Mouse (Mus musculus): ENCODE data around the gene Magi1. TPM values are rescaled to one million over a fixed set of nuclear protein-coding genes. Genes with fewer than 3 reads are reported as not detected.

Gene Magi1
- polyA plus RNA-seq, 1 experiment from 2014 or later, result 7.9 TPM

- WGBS, result 69% methylated on average over 4 of the region's 4 CpGs
- Histone ChIP-seq H3K27me3 (ENCODE audit: control insufficient read depth, insufficient read depth, low read length) (no peaks in the 10 kb centered on the region), H3K4me2 (ENCODE audit: low read length) (no peak overlapping the region), H3K4me1 (ENCODE audit: control insufficient read depth in 2 of 2, insufficient read depth in 2 of 2, low read length in 2 of 2) (peaks cover 8 to 12% of the 10 kb centered on the region in 2 experiments), H3K4me3 (ENCODE audit: control insufficient read depth in 1 of 2, insufficient read depth in 1 of 2, low read depth in 1 of 2, low read length in 2 of 2) (no peak overlapping the region), H3K9me3 (ENCODE audit: control insufficient read depth, low read length) (no peaks in the 10 kb centered on the region), H3K27ac (replicated peaks in 1 of 2; ENCODE audit: control insufficient read depth in 1 of 2, insufficient read depth in 1 of 2, low read depth in 2 of 2, low read length in 2 of 2) (no peak overlapping the region), H3K36me3 (ENCODE audit: control insufficient read depth, insufficient read depth, low read length) (no peaks in the 10 kb centered on the region), H3K9ac (ENCODE audit: low read length) (no peak overlapping the region)
- ATAC-seq (ENCODE audit: insufficient number of reproducible peaks, insufficient read depth, low FRiP score, low read depth), result no peak
These were observed 347.9 kb downstream of the Magi1 start for GRCm38 (mm10) chr6:93935793-93936192.

GRCm38 (mm10) chr6:93934700-93935099, 349.0 kb downstream of the Magi1 start:
- no peak overlapping the region for H3K4me3 ChIP-seq (ENCODE audit: control insufficient read depth in 1 of 2, insufficient read depth in 1 of 2, low read depth in 1 of 2, low read length in 2 of 2)
- no peak overlapping the region for H3K9ac ChIP-seq (ENCODE audit: low read length)
- H3K36me3 ChIP-seq (ENCODE audit: control insufficient read depth, insufficient read depth, low read length), result no peaks in the 10 kb centered on the region
- H3K27ac ChIP-seq (replicated peaks in 1 of 2; ENCODE audit: control insufficient read depth in 1 of 2, insufficient read depth in 1 of 2, low read depth in 2 of 2, low read length in 2 of 2), result peak overlapping the region in 1 of 2 experiments; percentile 60; a peak in 2 of 4 replicates
- H3K9me3 ChIP-seq (ENCODE audit: control insufficient read depth, low read length), result no peaks in the 10 kb centered on the region
- ATAC-seq (ENCODE audit: insufficient number of reproducible peaks, insufficient read depth, low FRiP score, low read depth), result no peak
- no peaks in the 10 kb centered on the region for H3K27me3 ChIP-seq (ENCODE audit: control insufficient read depth, insufficient read depth, low read length)
- WGBS, result 86% methylated on average over 2 of the region's 2 CpGs
- no peak overlapping the region for H3K4me2 ChIP-seq (ENCODE audit: low read length)
- H3K4me1 ChIP-seq (ENCODE audit: control insufficient read depth in 2 of 2, insufficient read depth in 2 of 2, low read length in 2 of 2), result peaks cover 8 to 12% of the 10 kb centered on the region in 2 experiments

- ATAC-seq (ENCODE audit: insufficient number of reproducible peaks, insufficient read depth, low FRiP score, low read depth), result no peak
- H3K4me1 ChIP-seq (ENCODE audit: control insufficient read depth in 2 of 2, insufficient read depth in 2 of 2, low read length in 2 of 2), result peaks cover 7 to 10% of the 10 kb centered on the region in 2 experiments
- no peaks in the 10 kb centered on the region for H3K9me3 ChIP-seq (ENCODE audit: control insufficient read depth, low read length)
- no peak overlapping the region for H3K4me2 ChIP-seq (ENCODE audit: low read length)
- H3K4me3 ChIP-seq (ENCODE audit: control insufficient read depth in 1 of 2, insufficient read depth in 1 of 2, low read depth in 1 of 2, low read length in 2 of 2), result no peak overlapping the region
- H3K9ac ChIP-seq (ENCODE audit: low read length), result no peak overlapping the region
- WGBS, result 86% methylated on average over 2 of the region's 2 CpGs
- H3K36me3 ChIP-seq (ENCODE audit: control insufficient read depth, insufficient read depth, low read length), result no peaks in the 10 kb centered on the region
- H3K27me3 ChIP-seq (ENCODE audit: control insufficient read depth, insufficient read depth, low read length), result no peaks in the 10 kb centered on the region
- H3K27ac ChIP-seq (replicated peaks in 1 of 2; ENCODE audit: control insufficient read depth in 1 of 2, insufficient read depth in 1 of 2, low read depth in 2 of 2, low read length in 2 of 2), result no peak overlapping the region
These were observed 359.1 kb downstream of the Magi1 start for GRCm38 (mm10) chr6:93924568-93924967.

GRCm38 (mm10) chr6:93923972-93924371, 359.7 kb downstream of the Magi1 start:
- no peaks in the 10 kb centered on the region for H3K9me3 ChIP-seq (ENCODE audit: control insufficient read depth, low read length)
- WGBS, result 59% methylated on average over 3 of the region's 3 CpGs
- H3K27ac ChIP-seq (replicated peaks in 1 of 2; ENCODE audit: control insufficient read depth in 1 of 2, insufficient read depth in 1 of 2, low read depth in 2 of 2, low read length in 2 of 2), result no peak overlapping the region
- peaks cover 7 to 10% of the 10 kb centered on the region in 2 experiments for H3K4me1 ChIP-seq (ENCODE audit: control insufficient read depth in 2 of 2, insufficient read depth in 2 of 2, low read length in 2 of 2)
- H3K27me3 ChIP-seq (ENCODE audit: control insufficient read depth, insufficient read depth, low read length), result no peaks in the 10 kb centered on the region
- H3K36me3 ChIP-seq (ENCODE audit: control insufficient read depth, insufficient read depth, low read length), result no peaks in the 10 kb centered on the region
- no peak for ATAC-seq (ENCODE audit: insufficient number of reproducible peaks, insufficient read depth, low FRiP score, low read depth)
- H3K4me3 ChIP-seq (ENCODE audit: control insufficient read depth in 1 of 2, insufficient read depth in 1 of 2, low read depth in 1 of 2, low read length in 2 of 2), result no peak overlapping the region
- no peak overlapping the region for H3K9ac ChIP-seq (ENCODE audit: low read length)
- no peak overlapping the region for H3K4me2 ChIP-seq (ENCODE audit: low read length)

- H3K4me1 ChIP-seq (ENCODE audit: control insufficient read depth in 2 of 2, insufficient read depth in 2 of 2, low read length in 2 of 2), result peaks cover 7 to 10% of the 10 kb centered on the region in 2 experiments
- no peak for ATAC-seq (ENCODE audit: insufficient number of reproducible peaks, insufficient read depth, low FRiP score, low read depth)
- no peaks in the 10 kb centered on the region for H3K9me3 ChIP-seq (ENCODE audit: control insufficient read depth, low read length)
- no peaks in the 10 kb centered on the region for H3K27me3 ChIP-seq (ENCODE audit: control insufficient read depth, insufficient read depth, low read length)
- no peak overlapping the region for H3K27ac ChIP-seq (replicated peaks in 1 of 2; ENCODE audit: control insufficient read depth in 1 of 2, insufficient read depth in 1 of 2, low read depth in 2 of 2, low read length in 2 of 2)
- no peak overlapping the region for H3K9ac ChIP-seq (ENCODE audit: low read length)
- 63% methylated on average over 5 of the region's 5 CpGs for WGBS
- H3K36me3 ChIP-seq (ENCODE audit: control insufficient read depth, insufficient read depth, low read length), result no peaks in the 10 kb centered on the region
- no peak overlapping the region for H3K4me3 ChIP-seq (ENCODE audit: control insufficient read depth in 1 of 2, insufficient read depth in 1 of 2, low read depth in 1 of 2, low read length in 2 of 2)
- no peak overlapping the region for H3K4me2 ChIP-seq (ENCODE audit: low read length)
These were observed 360.4 kb downstream of the Magi1 start for GRCm38 (mm10) chr6:93923351-93923750.

- Histone ChIP-seq H3K36me3 (ENCODE audit: control insufficient read depth, insufficient read depth, low read length) (no peaks in the 10 kb centered on the region), H3K9me3 (ENCODE audit: control insufficient read depth, low read length) (no peaks in the 10 kb centered on the region), H3K4me3 (ENCODE audit: control insufficient read depth in 1 of 2, insufficient read depth in 1 of 2, low read depth in 1 of 2, low read length in 2 of 2) (no peak overlapping the region), H3K9ac (ENCODE audit: low read length) (no peak overlapping the region), H3K4me1 (ENCODE audit: control insufficient read depth in 2 of 2, insufficient read depth in 2 of 2, low read length in 2 of 2) (peaks cover 7 to 10% of the 10 kb centered on the region in 2 experiments), H3K27me3 (ENCODE audit: control insufficient read depth, insufficient read depth, low read length) (no peaks in the 10 kb centered on the region), H3K4me2 (ENCODE audit: low read length) (no peak overlapping the region), H3K27ac (replicated peaks in 1 of 2; ENCODE audit: control insufficient read depth in 1 of 2, insufficient read depth in 1 of 2, low read depth in 2 of 2, low read length in 2 of 2) (no peak overlapping the region)
- ATAC-seq (ENCODE audit: insufficient number of reproducible peaks, insufficient read depth, low FRiP score, low read depth), result no peak
- 53% methylated on average over 7 of the region's 7 CpGs for WGBS
These were observed 360.8 kb downstream of the Magi1 start for GRCm38 (mm10) chr6:93922931-93923330.

GRCm38 (mm10) chr6:93913226-93913861, 370.4 kb downstream of the Magi1 start:
- peak; percentile 56; the same call in 1 of the 2 replicates for ATAC-seq (ENCODE audit: insufficient number of reproducible peaks, insufficient read depth, low FRiP score, low read depth)
- Histone ChIP-seq H3K27me3 (ENCODE audit: control insufficient read depth, insufficient read depth, low read length) (no peaks in the 10 kb centered on the region), H3K4me2 (ENCODE audit: low read length) (peak overlapping the region; percentile 68), H3K27ac (replicated peaks in 1 of 2; ENCODE audit: control insufficient read depth in 1 of 2, insufficient read depth in 1 of 2, low read depth in 2 of 2, low read length in 2 of 2) (peak overlapping the region; percentile 51 to 53; a peak in 3 of 4 replicates), H3K9ac (ENCODE audit: low read length) (peak overlapping the region; percentile 68), H3K36me3 (ENCODE audit: control insufficient read depth, insufficient read depth, low read length) (no peaks in the 10 kb centered on the region), H3K4me1 (ENCODE audit: control insufficient read depth in 2 of 2, insufficient read depth in 2 of 2, low read length in 2 of 2) (peaks cover 12 to 26% of the 10 kb centered on the region in 2 experiments), H3K4me3 (ENCODE audit: control insufficient read depth in 1 of 2, insufficient read depth in 1 of 2, low read depth in 1 of 2, low read length in 2 of 2) (peak overlapping the region; percentile 36 to 44), H3K9me3 (ENCODE audit: control insufficient read depth, low read length) (no peaks in the 10 kb centered on the region)
- 5% methylated on average over 22 of the region's 22 CpGs for WGBS
